ENCODE assay signal across 22 mouse cellular contexts in genomic region chr7:96525344-96525743, GRCm38 (mm10).
DNase-seq lines count a peak whose midpoint lies in the region; ATAC-seq and TF ChIP-seq lines count a peak whose summit lies in the region.
"Had no signal": no experiment of that assay in that cellular context is flagged by ENCODE, and none has a peak within 500 bp of the region (broad histone marks: within the 10 kb centered on the region; RNA-seq: fewer than 3 reads in every experiment).

No protein-coding gene starts in this region.

- H3K4me1 ChIP-seq in hindbrain, embryonic 15.5 days (replicated peaks) = no peaks in the 10 kb centered on the region
- no peaks in the 10 kb centered on the region for H3K4me1 ChIP-seq in hindbrain, embryonic 14.5 days (replicated peaks; ENCODE audit: control insufficient read depth, insufficient read depth, low read length)
- peaks cover 49% of the 10 kb centered on the region for H3K4me1 ChIP-seq in limb, embryonic 10.5 days
- H3K4me1 ChIP-seq in heart, embryonic 10.5 days = peaks cover 3% of the 10 kb centered on the region; the same call in 1 of the 2 replicates
- no peaks in the 10 kb centered on the region; the same call in 1 of the 2 replicates for H3K4me1 ChIP-seq in thymus, adult 2 months (replicated peaks; ENCODE audit: control insufficient read depth, insufficient read depth, low read length)
- H3K4me1 ChIP-seq: megakaryocyte, embryonic 14.5 days had no signal

- no peak for TF ChIP-seq POLR2A in thymus, adult 2 months (IDR thresholded peaks at IDR 0.05; ENCODE audit: control insufficient read depth, extremely low read depth, insufficient read depth, low read length, poor library complexity)

- intact Hi-C loops in left cerebral cortex, adult 2 months (cut with DNase I) = no loop called here
- intact Hi-C loops in left cerebral cortex, postnatal 10 days (cut with DNase I) = loop anchor here (10.0 kb wide), 1 partner anchor 311 kb away; no protein-coding TSS in a partner anchor

- H3K4me3 ChIP-seq in hindbrain, embryonic 15.5 days = no peak overlapping the region
- no peak overlapping the region for H3K4me3 ChIP-seq in hindbrain, embryonic 14.5 days (replicated peaks; ENCODE audit: low read length)
- H3K4me3 ChIP-seq in left cerebral cortex, adult 2 months = no peak overlapping the region
- H3K4me3 ChIP-seq in limb, embryonic 10.5 days = no peak overlapping the region
- H3K4me3 ChIP-seq in heart, embryonic 10.5 days = no peak overlapping the region
- no peak overlapping the region for H3K4me3 ChIP-seq in thymus, adult 2 months (ENCODE audit: control insufficient read depth, insufficient read depth, low read length)
- H3K4me3 ChIP-seq: megakaryocyte, embryonic 14.5 days had no signal

- H3K9ac ChIP-seq in hindbrain, embryonic 15.5 days = no peak overlapping the region
- H3K9ac ChIP-seq in hindbrain, embryonic 14.5 days = no peak overlapping the region

- H3K27me3 ChIP-seq in hindbrain, embryonic 15.5 days = no peaks in the 10 kb centered on the region
- no peaks in the 10 kb centered on the region for H3K27me3 ChIP-seq in hindbrain, embryonic 14.5 days (ENCODE audit: control insufficient read depth, insufficient read depth, low read length)
- peaks cover 20% of the 10 kb centered on the region; the same call in 1 of the 2 replicates for H3K27me3 ChIP-seq in limb, embryonic 10.5 days (ENCODE audit: low read depth, poor library complexity, severe bottlenecking)
- peaks cover 92% of the 10 kb centered on the region for H3K27me3 ChIP-seq in heart, embryonic 10.5 days (ENCODE audit: insufficient read depth, poor library complexity, severe bottlenecking)
- H3K27me3 ChIP-seq in thymus, adult 2 months (ENCODE audit: control insufficient read depth, insufficient read depth, low read length) = no peaks in the 10 kb centered on the region

- no peak for DNase-seq in hindbrain, embryonic 14.5 days (ENCODE audit: low spot score)
- DNase-seq in left cerebral cortex, adult 2 months (ENCODE audit: extremely low spot score in 1 of 2, low spot score in 2 of 2) = no peak
- DNase-seq in left cerebral cortex, postnatal 10 days (ENCODE audit: extremely low spot score in 1 of 2, low spot score in 2 of 2) = no peak
- DNase-seq in limb, embryonic 10.5 days (ENCODE audit: low spot score) = no peak
- DNase-seq in heart, embryonic 10.5 days (ENCODE audit: low spot score) = no peak
- DNase-seq in thymus, adult 2 months = no peak
- DNase-seq: adrenal gland, postnatal 14 days; cerebellum, adult 11 months; cerebellum, postnatal 10 days; gastrocnemius, postnatal 14 days; heart, adult 18-20 months; heart, postnatal 36 days; lung, adult 18-20 months; lung, postnatal 14 days; thymus, postnatal 14 days had no signal

- no peaks in the 10 kb centered on the region for H3K36me3 ChIP-seq in hindbrain, embryonic 15.5 days
- H3K36me3 ChIP-seq in hindbrain, embryonic 14.5 days (replicated peaks; ENCODE audit: control insufficient read depth, insufficient read depth) = no peaks in the 10 kb centered on the region
- H3K36me3 ChIP-seq in limb, embryonic 10.5 days = no peaks in the 10 kb centered on the region
- H3K36me3 ChIP-seq in heart, embryonic 10.5 days = no peaks in the 10 kb centered on the region
- H3K36me3 ChIP-seq in thymus, adult 2 months (ENCODE audit: control insufficient read depth, insufficient read depth, low read length) = no peaks in the 10 kb centered on the region
- H3K36me3 ChIP-seq: G1E had no signal

- H3K27ac ChIP-seq in hindbrain, embryonic 15.5 days (replicated peaks) = no peak overlapping the region
- no peak overlapping the region for H3K27ac ChIP-seq in hindbrain, embryonic 14.5 days
- H3K27ac ChIP-seq in left cerebral cortex, adult 2 months = peak overlapping the region; percentile 62
- peak overlapping the region; percentile 36; the same call in 1 of the 2 replicates for H3K27ac ChIP-seq in limb, embryonic 10.5 days
- H3K27ac ChIP-seq in heart, embryonic 10.5 days = no peak overlapping the region
- H3K27ac ChIP-seq in thymus, adult 2 months (ENCODE audit: control insufficient read depth, insufficient read depth, low read length) = no peak overlapping the region

- H3K9me3 ChIP-seq in hindbrain, embryonic 15.5 days = no peaks in the 10 kb centered on the region
- no peaks in the 10 kb centered on the region for H3K9me3 ChIP-seq in hindbrain, embryonic 14.5 days (ENCODE audit: control insufficient read depth, low read length)
- no peaks in the 10 kb centered on the region for H3K9me3 ChIP-seq in limb, embryonic 10.5 days (replicated peaks)
- no peaks in the 10 kb centered on the region for H3K9me3 ChIP-seq in heart, embryonic 10.5 days
- H3K9me3 ChIP-seq: megakaryocyte, embryonic 14.5 days had no signal

- TF ChIP-seq CTCF in left cerebral cortex, adult 2 months (IDR thresholded peaks at IDR 0.05) = no peak
- TF ChIP-seq CTCF in thymus, adult 2 months (IDR thresholded peaks at IDR 0.05; ENCODE audit: borderline replicate concordance, control insufficient read depth, extremely low read depth, insufficient read depth, low read length, poor library complexity) = no peak

- ATAC-seq in hindbrain, embryonic 15.5 days (ENCODE audit: low FRiP score, low read depth) = peak; percentile 35; the same call in 1 of the 2 replicates
- no peak for ATAC-seq in hindbrain, embryonic 14.5 days (ENCODE audit: low FRiP score)
- ATAC-seq: activated CD4-positive, CD25-positive, alpha-beta regulatory T cell, adult 4 months; forebrain, embryonic 14.5 days; hindbrain, embryonic 16.5 days had no signal

- WGBS in hindbrain, embryonic 15.5 days = 72% methylated on average over 1 of the region's 1 CpGs
- WGBS in hindbrain, embryonic 14.5 days = 87% methylated on average over 1 of the region's 1 CpGs
- 24% methylated on average over 1 of the region's 1 CpGs for WGBS in limb, embryonic 10.5 days
- 71% methylated on average over 1 of the region's 1 CpGs for WGBS in heart, embryonic 10.5 days
- WGBS in thymus, adult 2 months = 81% methylated on average over 1 of the region's 1 CpGs

- H3K4me2 ChIP-seq in hindbrain, embryonic 15.5 days = no peak overlapping the region
- no peak overlapping the region for H3K4me2 ChIP-seq in hindbrain, embryonic 14.5 days (replicated peaks)
- H3K4me2 ChIP-seq: liver, embryonic 11.5 days had no signal

Comparison
In these comparisons a context has a peak if more than half of its experiments do, and no peak if none do; other contexts are left out.
1. H3K27ac ChIP-seq: peak in left cerebral cortex, adult 2 months (single experiment) and limb, embryonic 10.5 days (single experiment); none in hindbrain, embryonic 15.5 days (single experiment), hindbrain, embryonic 14.5 days (single experiment), heart, embryonic 10.5 days (single experiment) and thymus, adult 2 months (single experiment).